Mouse (Mus musculus): ENCODE data around the gene Gm17402. TPM values are rescaled to one million over a fixed set of nuclear protein-coding genes. Genes with fewer than 3 reads are reported as not detected.

Gene Gm17402
- polyA plus RNA-seq, 1 experiment from 2014 or later: not detected

GRCm38 (mm10) chr3:67340921-67341320 lies 34.0 kb downstream of the Gm17402 start:
- H3K27me3 ChIP-seq (replicated peaks; ENCODE audit: control insufficient read depth, insufficient read depth, low read length): no peaks in the 10 kb centered on the region
- H3K27ac ChIP-seq (ENCODE audit: low read depth): no peak overlapping the region
- H3K4me2 ChIP-seq (ENCODE audit: low read length): no peak overlapping the region
- DNase-seq (ENCODE audit: low spot score) (no peak), ATAC-seq (replicated peaks; ENCODE audit: low FRiP score, low TSS enrichment, low read depth) (no peak)
- no peaks in the 10 kb centered on the region for H3K9me3 ChIP-seq (ENCODE audit: control insufficient read depth, low read length)
- H3K9ac ChIP-seq (ENCODE audit: low read length): no peak overlapping the region
- no peaks in the 10 kb centered on the region for H3K36me3 ChIP-seq (ENCODE audit: control insufficient read depth, insufficient read depth, low read length)
- 75% methylated on average over 7 of the region's 7 CpGs for WGBS
- H3K4me1 ChIP-seq (replicated peaks; ENCODE audit: control insufficient read depth, insufficient read depth, low read length): no peaks in the 10 kb centered on the region
- H3K4me3 ChIP-seq (ENCODE audit: low read depth, low read length): no peak overlapping the region

- H3K4me3 ChIP-seq (ENCODE audit: low read depth, low read length): no peak overlapping the region
- H3K9me3 ChIP-seq (ENCODE audit: control insufficient read depth, low read length): no peaks in the 10 kb centered on the region
- no peak for ATAC-seq (replicated peaks; ENCODE audit: low FRiP score, low TSS enrichment, low read depth)
- no peaks in the 10 kb centered on the region for H3K36me3 ChIP-seq (ENCODE audit: control insufficient read depth, insufficient read depth, low read length)
- no peak overlapping the region for H3K9ac ChIP-seq (ENCODE audit: low read length)
- no peak overlapping the region for H3K27ac ChIP-seq (ENCODE audit: low read depth)
- H3K27me3 ChIP-seq (replicated peaks; ENCODE audit: control insufficient read depth, insufficient read depth, low read length): no peaks in the 10 kb centered on the region
- H3K4me1 ChIP-seq (replicated peaks; ENCODE audit: control insufficient read depth, insufficient read depth, low read length): no peaks in the 10 kb centered on the region
- no peak for DNase-seq (ENCODE audit: low spot score)
- H3K4me2 ChIP-seq (ENCODE audit: low read length): no peak overlapping the region
- WGBS: 58% methylated on average over 3 of the region's 3 CpGs
Measured at GRCm38 (mm10) chr3:67339558-67339957, 35.4 kb downstream of the Gm17402 start.

GRCm38 (mm10) chr3:67322422-67322821 lies 52.5 kb downstream of the Gm17402 start:
- Histone ChIP-seq H3K4me2 (ENCODE audit: low read length) (no peak overlapping the region), H3K4me3 (ENCODE audit: low read depth, low read length) (no peak overlapping the region)
- 67% methylated on average over 4 of the region's 4 CpGs for WGBS

More at GRCm38 (mm10) chr3:67322422-67322821, 52.5 kb downstream of the Gm17402 start:
- no peaks in the 10 kb centered on the region for H3K4me1 ChIP-seq (replicated peaks; ENCODE audit: control insufficient read depth, insufficient read depth, low read length)
- H3K27ac ChIP-seq (ENCODE audit: low read depth): no peak overlapping the region
- no peaks in the 10 kb centered on the region for H3K9me3 ChIP-seq (ENCODE audit: control insufficient read depth, low read length)
- DNase-seq (ENCODE audit: low spot score): no peak
- no peak for ATAC-seq (replicated peaks; ENCODE audit: low FRiP score, low TSS enrichment, low read depth)
- H3K36me3 ChIP-seq (ENCODE audit: control insufficient read depth, insufficient read depth, low read length): no peaks in the 10 kb centered on the region
- H3K9ac ChIP-seq (ENCODE audit: low read length): no peak overlapping the region
- no peaks in the 10 kb centered on the region for H3K27me3 ChIP-seq (replicated peaks; ENCODE audit: control insufficient read depth, insufficient read depth, low read length)

Other genes starting within 250 kb of the Gm17402 start
- 8.8 and 9.2 TPM in 2 replicates for gene Mlf1, start 1.1 kb downstream of the Gm17402 start, polyA plus RNA-seq (2014; fragmentation: Nextera tagmentation; extraction: Ambion mirVana)
- gene Gfm1, start 54.9 kb upstream of the Gm17402 start, polyA plus RNA-seq (2014; fragmentation: Nextera tagmentation; extraction: Ambion mirVana): 54.9 and 59.7 TPM in 2 replicates
- gene Lxn, start 88.8 kb upstream of the Gm17402 start, polyA plus RNA-seq (2014; fragmentation: Nextera tagmentation; extraction: Ambion mirVana): 79.6 and 81.9 TPM in 2 replicates
- gene Rarres1, start 140.4 kb upstream of the Gm17402 start, polyA plus RNA-seq (2014; fragmentation: Nextera tagmentation; extraction: Ambion mirVana): 0.75 and 1.0 TPM in 2 replicates
- gene Mfsd1, start 207.6 kb upstream of the Gm17402 start, polyA plus RNA-seq (2014; fragmentation: Nextera tagmentation; extraction: Ambion mirVana): 49.0 and 55.3 TPM in 2 replicates

All from intestine, embryonic 14.5 days (tissue).